ENCODE assay signal across 17 mouse cellular contexts in the genomic region with DNA sequence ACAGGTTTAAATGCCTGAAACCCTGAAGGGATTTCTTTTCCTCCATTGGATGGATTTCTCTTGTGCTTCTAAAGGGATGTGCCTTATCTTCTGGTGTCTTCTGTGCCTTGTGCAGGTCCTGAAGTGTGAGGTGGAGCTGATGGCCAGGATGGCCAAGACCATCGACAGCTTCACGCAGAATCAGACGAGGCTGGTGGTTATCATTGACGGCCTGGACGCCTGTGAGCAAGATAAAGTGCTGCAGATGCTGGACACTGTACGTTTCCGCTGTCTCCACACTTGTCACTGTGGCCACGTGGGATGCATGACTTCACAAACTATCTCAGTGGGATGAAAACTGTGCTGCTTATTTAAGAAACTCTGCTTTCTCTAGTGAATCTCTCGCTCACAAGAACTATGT.
"Had no signal": no experiment of that assay in that cellular context is flagged by ENCODE, and none has a peak within 500 bp of the region (broad histone marks: within the 10 kb centered on the region; RNA-seq: fewer than 3 reads in every experiment).

No protein-coding gene starts in this region.

- H3K4me1 ChIP-seq: midbrain, embryonic 12.5 days; midbrain, embryonic 15.5 days; neural tube, embryonic 13.5 days had no signal

- H3K9me3 ChIP-seq: liver, embryonic 15.5 days; midbrain, embryonic 12.5 days; midbrain, embryonic 15.5 days; neural tube, embryonic 13.5 days had no signal

- H3K27me3 ChIP-seq: liver, embryonic 15.5 days; midbrain, embryonic 12.5 days; midbrain, embryonic 15.5 days; neural tube, embryonic 13.5 days had no signal

- DNase-seq: kidney, adult 2 months; kidney, postnatal 25 days; layer of hippocampus, adult 9-11 months; layer of hippocampus, postnatal 36 days; lung, embryonic 14.5 days; retina, postnatal 1 day; right cerebral cortex, postnatal 25 days had no signal

- H3K4me2 ChIP-seq: liver, embryonic 15.5 days; lung, embryonic 14.5 days; midbrain, embryonic 12.5 days; midbrain, embryonic 15.5 days; neural tube, embryonic 13.5 days had no signal

- H3K27ac ChIP-seq: kidney, postnatal 0 days; layer of hippocampus, adult 2 months; left cerebral cortex, adult 2 months; liver, embryonic 15.5 days; macrophage; midbrain, embryonic 12.5 days; midbrain, embryonic 15.5 days; neural tube, embryonic 13.5 days had no signal

- H3K9ac ChIP-seq: liver, embryonic 15.5 days; lung, embryonic 14.5 days; midbrain, embryonic 12.5 days; midbrain, embryonic 15.5 days; neural tube, embryonic 13.5 days had no signal

- ATAC-seq: intestine, postnatal 0 days; lung, postnatal 0 days; midbrain, embryonic 15.5 days had no signal

- H3K4me3 ChIP-seq: layer of hippocampus, adult 2 months; left cerebral cortex, adult 2 months; liver, embryonic 15.5 days; midbrain, embryonic 12.5 days; midbrain, embryonic 15.5 days; neural tube, embryonic 13.5 days had no signal
